Mouse (Mus musculus) ES-Bruce4 (cell line): ENCODE data around the gene Srebf1.

ENCODE experiments used
- CTCF ChIP-seq: IDR thresholded peaks from one replicate; pipeline ENCODE4 v1.8.1; 2011; ENCODE audit warnings: low read depth, low read length
- EP300 ChIP-seq: IDR thresholded peaks from 2 replicates; pipeline ENCODE4 v1.6.1; 2011; ENCODE audit warnings: low read depth, low read length; ENCODE audit not compliant: insufficient read depth
- POLR2A ChIP-seq: IDR thresholded peaks from one replicate; pipeline ENCODE4 v1.8.1; 2011; ENCODE audit warnings: low read length; ENCODE audit not compliant: insufficient read depth

DNA sequence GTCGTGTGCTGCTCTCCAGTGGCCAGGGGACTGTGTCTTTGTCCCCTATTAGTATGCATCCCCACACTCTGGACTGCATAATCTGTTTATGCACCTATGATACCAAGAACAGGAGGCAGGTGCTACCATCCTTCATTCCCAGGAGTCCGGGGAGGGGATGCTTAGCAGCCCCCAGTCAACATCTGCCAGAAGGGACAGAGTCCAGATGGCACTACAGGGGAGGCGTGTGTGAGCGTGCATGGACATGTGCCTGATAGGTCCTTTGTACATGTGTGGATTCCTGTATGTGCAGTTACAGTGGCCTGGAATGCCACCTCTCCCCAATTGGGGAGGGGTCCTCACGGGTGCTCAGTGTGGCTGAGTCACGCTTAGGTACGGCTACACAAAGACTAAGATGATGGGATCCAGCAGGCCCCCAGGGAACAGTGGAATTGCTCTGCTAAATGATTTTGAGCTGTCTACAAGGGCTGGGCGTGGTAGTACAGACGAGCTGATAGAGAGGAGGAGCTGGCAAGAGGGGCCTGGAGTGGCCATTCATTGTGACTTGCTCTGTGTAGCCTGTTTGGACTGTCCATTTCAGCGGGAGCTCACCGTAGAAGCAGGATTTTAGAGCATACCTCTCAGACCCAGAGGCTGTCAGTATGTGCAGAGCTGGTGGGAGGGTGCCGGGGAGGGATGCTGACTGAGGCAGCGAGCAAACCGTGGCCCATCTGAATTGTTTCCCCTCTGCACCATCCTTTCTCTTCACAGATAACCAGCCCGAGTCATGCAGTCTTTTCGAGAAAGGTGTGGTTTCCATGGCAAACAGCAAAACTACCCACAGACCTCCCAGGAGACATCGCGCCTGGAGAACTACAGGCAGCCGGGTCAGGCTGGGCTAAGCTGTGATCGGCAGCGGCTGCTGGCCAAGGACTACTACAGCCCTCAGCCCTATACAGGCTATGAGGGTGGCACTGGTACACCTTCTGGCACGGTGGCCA is 37.7 kb downstream of the Srebf1 start:
- no peak for TF ChIP-seq CTCF
- TF ChIP-seq POLR2A, result no peak
- no peak for TF ChIP-seq EP300
